Mouse (Mus musculus): ENCODE data around the gene Ppp1r27. TPM values are rescaled to one million over a fixed set of nuclear protein-coding genes. Genes with fewer than 3 reads are reported as not detected.

The Ppp1r27 gene
- polyA plus RNA-seq, 1 experiment: not detected

GRCm38 (mm10) chr11:120527690-120528354 is 23.1 kb downstream of the Ppp1r27 start:
- Histone ChIP-seq H3K4me1 (ENCODE audit: control insufficient read depth, insufficient read depth, low read length) (peaks cover 6% of the 10 kb centered on the region), H3K27me3 (ENCODE audit: control insufficient read depth, insufficient read depth, low read length) (peaks cover 4% of the 10 kb centered on the region; the same call in 1 of the 2 replicates), H3K4me3 (replicated peaks; ENCODE audit: insufficient read depth, low read depth, low read length) (no peak overlapping the region), H3K27ac (ENCODE audit: insufficient read depth, low read length) (no peak overlapping the region)
- TF ChIP-seq CTCF (IDR thresholded peaks at IDR 0.05; ENCODE audit: borderline replicate concordance, insufficient read depth, low read depth, low read length) (no peak), POLR2A (IDR thresholded peaks at IDR 0.05; ENCODE audit: borderline replicate concordance, insufficient read depth, low read length) (no peak)
- 87% methylated on average over 9 of the region's 9 CpGs for WGBS
- no peak for DNase-seq

DNA sequence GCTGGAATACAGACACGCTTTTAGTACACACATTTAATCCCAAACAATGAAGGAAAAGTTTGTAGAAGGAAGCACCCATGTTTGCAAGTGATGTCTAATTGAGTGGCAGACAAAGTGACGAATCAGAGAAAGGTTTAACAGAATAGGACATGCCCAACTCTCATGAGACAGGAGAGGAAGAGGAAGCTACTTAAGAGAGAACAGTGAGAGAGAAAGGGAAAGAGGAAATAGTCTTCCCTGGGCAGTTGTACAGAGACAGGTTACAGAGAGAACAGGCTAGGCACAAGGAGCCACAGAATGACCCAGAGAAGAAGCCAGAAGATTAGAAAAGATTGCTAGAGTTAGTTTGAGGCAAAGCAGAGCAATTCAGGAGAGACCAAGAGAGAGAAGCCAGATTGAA is 25.0 kb downstream of the Ppp1r27 start:
- TF ChIP-seq CTCF (IDR thresholded peaks at IDR 0.05; ENCODE audit: borderline replicate concordance, insufficient read depth, low read depth, low read length): no peak
- TF ChIP-seq POLR2A (IDR thresholded peaks at IDR 0.05; ENCODE audit: borderline replicate concordance, insufficient read depth, low read length): no peak
- 88% methylated on average over 2 of the region's 2 CpGs for WGBS
- Histone ChIP-seq H3K4me3 (replicated peaks; ENCODE audit: insufficient read depth, low read depth, low read length) (no peak overlapping the region), H3K27ac (ENCODE audit: insufficient read depth, low read length) (no peak overlapping the region), H3K27me3 (ENCODE audit: control insufficient read depth, insufficient read depth, low read length) (peaks cover 4% of the 10 kb centered on the region; the same call in 1 of the 2 replicates), H3K4me1 (ENCODE audit: control insufficient read depth, insufficient read depth, low read length) (peaks cover 16% of the 10 kb centered on the region)
- no peak for DNase-seq

DNA sequence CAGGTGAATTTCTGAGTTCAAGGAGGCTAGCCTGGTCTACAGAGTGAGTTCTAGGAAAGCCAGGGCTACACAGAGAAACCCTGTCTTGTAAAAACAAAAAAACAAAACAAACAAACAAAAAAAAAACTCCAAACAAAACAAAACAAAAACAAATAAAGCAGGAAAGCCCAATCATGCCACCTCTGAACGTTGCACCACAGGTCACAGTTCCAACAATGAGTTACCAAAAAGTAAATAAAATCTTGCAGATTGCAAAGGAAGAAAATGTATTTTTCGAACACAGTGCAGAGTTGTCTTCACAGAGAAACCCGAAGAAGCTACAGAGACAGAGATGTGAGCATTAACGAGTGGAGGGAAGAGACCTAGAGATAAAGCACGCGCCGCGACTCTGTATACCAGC is 28.4 kb downstream of the Ppp1r27 start:
- WGBS: 95% methylated on average over 8 of the region's 8 CpGs
- Histone ChIP-seq H3K27me3 (ENCODE audit: control insufficient read depth, insufficient read depth, low read length) (no peaks in the 10 kb centered on the region), H3K4me3 (replicated peaks; ENCODE audit: insufficient read depth, low read depth, low read length) (no peak overlapping the region), H3K4me1 (ENCODE audit: control insufficient read depth, insufficient read depth, low read length) (peaks cover 21% of the 10 kb centered on the region), H3K27ac (ENCODE audit: insufficient read depth, low read length) (no peak overlapping the region)
- TF ChIP-seq CTCF (IDR thresholded peaks at IDR 0.05; ENCODE audit: borderline replicate concordance, insufficient read depth, low read depth, low read length) (no peak), POLR2A (IDR thresholded peaks at IDR 0.05; ENCODE audit: borderline replicate concordance, insufficient read depth, low read length) (no peak)
- no peak for DNase-seq

DNA sequence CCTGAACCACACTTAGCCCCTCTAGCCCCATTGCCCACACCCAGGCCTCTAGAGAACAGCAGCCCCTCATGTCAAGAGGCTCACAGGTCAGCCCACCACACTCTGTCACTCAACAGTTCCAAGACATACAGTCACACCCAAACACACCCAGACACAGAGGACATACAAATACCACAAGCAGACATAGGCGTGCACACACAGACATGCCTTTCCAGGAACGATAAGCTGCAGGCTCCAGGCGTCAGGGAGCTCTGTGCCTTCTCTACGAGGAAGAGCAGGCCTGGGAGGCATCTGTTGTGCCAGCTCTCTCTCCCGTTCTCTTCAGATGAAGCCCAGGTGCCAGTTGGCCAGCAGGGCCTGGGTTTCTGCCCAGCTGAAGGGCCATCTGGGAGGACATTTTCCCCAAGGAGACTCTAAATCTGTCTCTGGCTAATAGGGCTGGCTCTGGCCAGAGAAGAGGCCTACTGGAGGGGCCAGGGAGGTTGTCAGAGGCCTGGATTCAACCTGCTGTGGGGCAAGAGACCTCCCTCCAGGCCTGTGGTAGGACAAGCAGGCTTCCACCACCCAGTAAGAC is 29.9 kb downstream of the Ppp1r27 start:
- TF ChIP-seq POLR2A (IDR thresholded peaks at IDR 0.05; ENCODE audit: borderline replicate concordance, insufficient read depth, low read length) (no peak), CTCF (IDR thresholded peaks at IDR 0.05; ENCODE audit: borderline replicate concordance, insufficient read depth, low read depth, low read length) (no peak)
- DNase-seq: peak; percentile 88 to 93
- Histone ChIP-seq H3K4me1 (ENCODE audit: control insufficient read depth, insufficient read depth, low read length) (peaks cover 21% of the 10 kb centered on the region), H3K4me3 (replicated peaks; ENCODE audit: insufficient read depth, low read depth, low read length) (no peak overlapping the region), H3K27ac (ENCODE audit: insufficient read depth, low read length) (peak overlapping the region; percentile 95), H3K27me3 (ENCODE audit: control insufficient read depth, insufficient read depth, low read length) (no peaks in the 10 kb centered on the region)
- 8% methylated on average over 5 of the region's 5 CpGs for WGBS

GRCm38 (mm10) chr11:120520498-120520897 is 30.4 kb downstream of the Ppp1r27 start:
- peaks cover 21% of the 10 kb centered on the region for H3K4me1 ChIP-seq (ENCODE audit: control insufficient read depth, insufficient read depth, low read length)
- WGBS: 85% methylated on average over 9 of the region's 9 CpGs
- H3K27me3 ChIP-seq (ENCODE audit: control insufficient read depth, insufficient read depth, low read length): no peaks in the 10 kb centered on the region
- no peak for TF ChIP-seq POLR2A (IDR thresholded peaks at IDR 0.05; ENCODE audit: borderline replicate concordance, insufficient read depth, low read length)
- no peak for TF ChIP-seq CTCF (IDR thresholded peaks at IDR 0.05; ENCODE audit: borderline replicate concordance, insufficient read depth, low read depth, low read length)
- 0 out of 2 replicates have a peak overlapping the region, but pooled peaks have one; percentile 2 for H3K27ac ChIP-seq (ENCODE audit: insufficient read depth, low read length)
- no peak overlapping the region for H3K4me3 ChIP-seq (replicated peaks; ENCODE audit: insufficient read depth, low read depth, low read length)
- DNase-seq: no peak

DNA sequence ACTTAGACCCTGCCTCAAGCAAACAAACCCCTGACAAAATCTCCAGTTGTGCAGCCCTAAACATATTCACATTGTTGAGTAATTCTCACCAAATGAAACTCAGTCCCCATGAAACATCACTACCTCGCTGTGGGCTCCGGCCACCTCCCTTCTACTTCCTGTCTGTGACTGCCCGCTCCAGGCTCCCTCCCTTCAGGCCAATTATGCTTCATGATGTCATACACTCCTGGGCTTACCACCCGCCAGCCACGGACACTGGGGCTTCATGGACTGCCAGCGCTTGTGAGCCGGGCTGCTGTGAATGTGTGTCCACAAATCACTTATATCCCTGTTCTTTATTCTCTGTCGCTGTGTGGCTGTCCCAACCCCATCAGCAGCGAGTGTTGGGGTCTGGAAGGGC is 31.2 kb downstream of the Ppp1r27 start:
- H3K27me3 ChIP-seq (ENCODE audit: control insufficient read depth, insufficient read depth, low read length): no peaks in the 10 kb centered on the region
- no peak for TF ChIP-seq POLR2A (IDR thresholded peaks at IDR 0.05; ENCODE audit: borderline replicate concordance, insufficient read depth, low read length)
- TF ChIP-seq CTCF (IDR thresholded peaks at IDR 0.05; ENCODE audit: borderline replicate concordance, insufficient read depth, low read depth, low read length): no peak
- no peak overlapping the region for H3K4me3 ChIP-seq (replicated peaks; ENCODE audit: insufficient read depth, low read depth, low read length)
- no peak overlapping the region for H3K27ac ChIP-seq (ENCODE audit: insufficient read depth, low read length)
- peaks cover 21% of the 10 kb centered on the region for H3K4me1 ChIP-seq (ENCODE audit: control insufficient read depth, insufficient read depth, low read length)
- DNase-seq: no peak
- 66% methylated on average over 9 of the region's 9 CpGs for WGBS

DNA sequence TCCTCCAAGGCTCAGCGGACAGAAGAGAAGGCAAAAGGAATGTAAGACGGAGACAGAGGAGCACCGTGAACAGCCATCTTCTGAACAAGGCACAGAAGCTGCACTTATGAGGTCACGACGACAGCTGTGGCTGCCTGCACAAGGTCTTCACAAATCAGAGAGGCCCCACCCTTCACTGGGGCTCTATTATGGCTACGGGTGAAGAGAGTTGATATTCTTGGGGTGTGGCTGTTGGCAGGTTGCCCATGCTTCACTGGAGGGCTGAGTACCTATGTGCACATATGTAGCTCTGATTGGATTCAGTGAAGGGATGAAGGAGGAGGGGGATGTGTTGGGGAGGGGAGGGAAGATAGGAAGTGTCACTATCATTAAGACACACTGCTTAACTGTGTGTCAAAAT is 32.4 kb downstream of the Ppp1r27 start:
- no peaks in the 10 kb centered on the region for H3K27me3 ChIP-seq (ENCODE audit: control insufficient read depth, insufficient read depth, low read length)
- no peak overlapping the region for H3K27ac ChIP-seq (ENCODE audit: insufficient read depth, low read length)
- no peak overlapping the region for H3K4me3 ChIP-seq (replicated peaks; ENCODE audit: insufficient read depth, low read depth, low read length)
- no peak for TF ChIP-seq CTCF (IDR thresholded peaks at IDR 0.05; ENCODE audit: borderline replicate concordance, insufficient read depth, low read depth, low read length)
- no peak for TF ChIP-seq POLR2A (IDR thresholded peaks at IDR 0.05; ENCODE audit: borderline replicate concordance, insufficient read depth, low read length)
- no peak for DNase-seq
- WGBS: 89% methylated on average over 6 of the region's 6 CpGs
- H3K4me1 ChIP-seq (ENCODE audit: control insufficient read depth, insufficient read depth, low read length): peaks cover 23% of the 10 kb centered on the region

DNA sequence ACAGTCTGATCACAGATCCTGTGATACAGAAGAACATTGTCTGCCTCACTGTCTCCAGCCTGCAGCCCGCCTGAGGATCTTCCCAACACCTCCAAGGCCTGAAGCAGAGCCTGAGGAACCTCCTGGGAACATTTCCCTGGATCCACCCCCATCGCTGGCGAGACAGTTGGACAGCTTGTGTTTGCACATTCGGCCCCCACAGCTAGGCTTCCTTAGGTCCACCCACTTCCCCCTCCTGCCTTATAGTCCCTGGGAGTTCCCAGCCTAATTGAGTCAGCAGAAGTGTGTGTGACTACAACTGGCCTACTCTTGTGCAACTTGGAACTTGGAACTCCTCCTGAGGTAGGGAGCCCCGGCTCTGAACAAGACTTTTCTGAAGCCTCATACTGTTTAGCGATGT is 32.9 kb downstream of the Ppp1r27 start:
- WGBS: 58% methylated on average over 6 of the region's 6 CpGs
- no peak for DNase-seq
- no peak overlapping the region for H3K27ac ChIP-seq (ENCODE audit: insufficient read depth, low read length)
- peaks cover 27% of the 10 kb centered on the region for H3K4me1 ChIP-seq (ENCODE audit: control insufficient read depth, insufficient read depth, low read length)
- no peak for TF ChIP-seq CTCF (IDR thresholded peaks at IDR 0.05; ENCODE audit: borderline replicate concordance, insufficient read depth, low read depth, low read length)
- no peak for TF ChIP-seq POLR2A (IDR thresholded peaks at IDR 0.05; ENCODE audit: borderline replicate concordance, insufficient read depth, low read length)
- H3K27me3 ChIP-seq (ENCODE audit: control insufficient read depth, insufficient read depth, low read length): no peaks in the 10 kb centered on the region
- H3K4me3 ChIP-seq (replicated peaks; ENCODE audit: insufficient read depth, low read depth, low read length): no peak overlapping the region
